Comparison of ENCODE assay signal across 20 mouse cellular contexts in the genomic region with DNA sequence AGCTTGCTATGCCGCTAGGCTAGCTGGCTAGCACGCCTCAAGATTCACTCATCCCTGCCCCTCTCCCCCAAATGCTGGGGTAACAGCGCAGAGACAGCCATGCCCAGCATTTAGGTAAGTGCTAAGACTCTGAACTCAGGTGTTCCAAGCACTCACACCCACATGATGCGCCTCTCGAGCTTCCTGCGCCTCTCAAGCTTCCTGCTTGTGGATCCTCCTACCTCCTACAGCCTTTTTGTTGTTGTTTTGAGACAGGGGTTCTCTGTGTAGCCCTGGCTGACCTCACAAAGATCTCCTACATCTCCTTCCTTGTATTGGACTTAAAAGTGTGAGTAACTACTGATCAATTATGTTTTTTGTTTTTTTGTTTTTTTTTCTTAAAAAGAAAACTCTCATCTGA. TPM values are rescaled to one million over a fixed set of nuclear protein-coding genes. Genes with fewer than 3 reads are reported as not detected.
DNase-seq lines count a peak whose midpoint lies in the region; ATAC-seq and TF ChIP-seq lines count a peak whose summit lies in the region.
"Had no signal": no experiment of that assay in that cellular context is flagged by ENCODE, and none has a peak within 500 bp of the region (broad histone marks: within the 10 kb centered on the region; RNA-seq: fewer than 3 reads in every experiment).

No protein-coding gene starts in this region.

- WGBS in liver, embryonic 12.5 days (ENCODE audit: insufficient replicate concordance) = 80% methylated on average over 6 of the region's 6 CpGs
- 83% methylated on average over 6 of the region's 6 CpGs for WGBS in liver, embryonic 11.5 days
- 85% methylated on average over 6 of the region's 6 CpGs for WGBS in liver, postnatal 0 days (ENCODE audit: insufficient replicate concordance)

- peak overlapping the region; percentile 35 for H3K4me2 ChIP-seq in liver, embryonic 12.5 days
- H3K4me2 ChIP-seq in liver, embryonic 11.5 days = no peak overlapping the region
- no peak overlapping the region for H3K4me2 ChIP-seq in liver, postnatal 0 days (ENCODE audit: low read depth, low read length)
- H3K4me2 ChIP-seq: neural tube, embryonic 12.5 days had no signal

- TF ChIP-seq CTCF in gastrocnemius, adult 2 months (IDR thresholded peaks at IDR 0.05) = no peak
- no peak for TF ChIP-seq CTCF in liver, postnatal 0 days (IDR thresholded peaks at IDR 0.05; ENCODE audit: low read depth)

- H3K36me3 ChIP-seq in liver, embryonic 12.5 days = peaks cover 69% of the 10 kb centered on the region
- peaks cover 6% of the 10 kb centered on the region for H3K36me3 ChIP-seq in liver, embryonic 11.5 days (ENCODE audit: control insufficient read depth, insufficient read depth, low read length)
- H3K36me3 ChIP-seq in liver, postnatal 0 days (replicated peaks; ENCODE audit: insufficient read depth, low read length) = peaks cover 6% of the 10 kb centered on the region
- H3K36me3 ChIP-seq: neural tube, embryonic 12.5 days had no signal

- H3K4me1 ChIP-seq in liver, embryonic 12.5 days = peaks cover 63% of the 10 kb centered on the region
- peaks cover 50% of the 10 kb centered on the region for H3K4me1 ChIP-seq in liver, embryonic 11.5 days (replicated peaks; ENCODE audit: control insufficient read depth, insufficient read depth, low read length)
- peaks cover 42% of the 10 kb centered on the region for H3K4me1 ChIP-seq in liver, postnatal 0 days (ENCODE audit: insufficient read depth)

- 0 out of 2 replicates have a peak overlapping the region, but pooled peaks have one; percentile 39 for H3K9ac ChIP-seq in liver, embryonic 12.5 days
- H3K9ac ChIP-seq in liver, embryonic 11.5 days (ENCODE audit: low read depth, low read length) = no peak overlapping the region
- H3K9ac ChIP-seq in liver, postnatal 0 days (replicated peaks) = no peak overlapping the region
- H3K9ac ChIP-seq: liver, embryonic 14.5 days; neural tube, embryonic 12.5 days had no signal

- no peak for DNase-seq in gastrocnemius, adult 2 months
- DNase-seq in gastrocnemius, postnatal 4 days (ENCODE audit: low spot score in 2 of 2) = no peak
- no peak for DNase-seq in liver, embryonic 11.5 days (ENCODE audit: low spot score)
- DNase-seq in CD4-positive helper T cell, adult 2 months (ENCODE audit: low read depth, low spot score) = peak; percentile 47
- DNase-seq in liver, postnatal 0 days = no peak
- no peak for DNase-seq in cerebellum, postnatal 10 days
- DNase-seq in layer of hippocampus, adult 9-10 months (ENCODE audit: low spot score) = no peak
- DNase-seq: adrenal gland, postnatal 14 days; cerebellum, adult 18-20 months; left cerebral cortex, postnatal 4 days; lung, postnatal 14 days; right cerebral cortex, postnatal 14 days had no signal

- no peaks in the 10 kb centered on the region for H3K27me3 ChIP-seq in liver, embryonic 12.5 days (replicated peaks)
- no peaks in the 10 kb centered on the region for H3K27me3 ChIP-seq in liver, embryonic 11.5 days (replicated peaks; ENCODE audit: control insufficient read depth, insufficient read depth, low read length)
- H3K27me3 ChIP-seq in liver, postnatal 0 days (ENCODE audit: insufficient read depth, low read length) = no peaks in the 10 kb centered on the region
- H3K27me3 ChIP-seq: megakaryocyte, embryonic 14.5 days; neural tube, embryonic 12.5 days had no signal

- no peaks in the 10 kb centered on the region for H3K9me3 ChIP-seq in liver, embryonic 12.5 days (replicated peaks)
- H3K9me3 ChIP-seq in liver, embryonic 11.5 days (ENCODE audit: control insufficient read depth, low read length) = no peaks in the 10 kb centered on the region
- H3K9me3 ChIP-seq in liver, postnatal 0 days (ENCODE audit: low read length) = no peaks in the 10 kb centered on the region
- H3K9me3 ChIP-seq: heart, embryonic 10.5 days; megakaryocyte, embryonic 14.5 days; neural tube, embryonic 12.5 days had no signal

- no peak for ATAC-seq in liver, embryonic 12.5 days
- ATAC-seq in liver, embryonic 11.5 days (replicated peaks; ENCODE audit: low FRiP score) = no peak
- ATAC-seq in liver, postnatal 0 days = no peak
- ATAC-seq: forebrain, embryonic 16.5 days; intestine, embryonic 16.5 days had no signal

- TF ChIP-seq EP300 in liver, postnatal 0 days (IDR thresholded peaks at IDR 0.05; ENCODE audit: low read depth) = no peak

- peak overlapping the region; percentile 39; the same call in 1 of the 2 replicates for H3K27ac ChIP-seq in gastrocnemius, adult 2 months
- H3K27ac ChIP-seq in liver, embryonic 12.5 days = 0 out of 2 replicates have a peak overlapping the region, but pooled peaks have one; percentile 16
- H3K27ac ChIP-seq in liver, embryonic 11.5 days (ENCODE audit: low read depth, low read length) = no peak overlapping the region; the same call in 1 of the 2 replicates
- H3K27ac ChIP-seq in liver, postnatal 0 days (ENCODE audit: low read depth) = 0 out of 2 replicates have a peak overlapping the region, but pooled peaks have one; percentile 9
- H3K27ac ChIP-seq: heart, embryonic 10.5 days; kidney, postnatal 0 days; liver, embryonic 14.5 days; neural tube, embryonic 12.5 days had no signal

- no peak overlapping the region for H3K4me3 ChIP-seq in gastrocnemius, adult 2 months
- no peak overlapping the region for H3K4me3 ChIP-seq in liver, embryonic 12.5 days
- H3K4me3 ChIP-seq in liver, embryonic 11.5 days (ENCODE audit: low read depth, low read length) = no peak overlapping the region
- no peak overlapping the region for H3K4me3 ChIP-seq in liver, postnatal 0 days (ENCODE audit: low read depth, low read length)
- H3K4me3 ChIP-seq: heart, embryonic 10.5 days; megakaryocyte, embryonic 14.5 days; neural tube, embryonic 12.5 days had no signal

- intact Hi-C loops in gastrocnemius, adult 2 months (cut with DNase I) = no loop called here

RNA-seq across cellular contexts. Expression of a gene that starts 6.0 kb away (rescaled TPM):
- 10 to 100 TPM; 41.4 to 41.6 TPM for total RNA-seq in gastrocnemius, adult 2 months (2021)
- 10 to 100 TPM; 46.3 to 50.8 TPM for total RNA-seq in gastrocnemius, postnatal 4 days (2021)
- 38.1 and 40.0 TPM in 2 replicates for polyA plus RNA-seq in liver, embryonic 12.5 days (2016; fragmentation: Nextera tagmentation; extraction: Ambion mirVana)
- 63.8 and 64.1 TPM in 2 replicates for polyA plus RNA-seq in liver, embryonic 11.5 days (2014; fragmentation: Nextera tagmentation; extraction: Ambion mirVana)
- 26.7 and 28.8 TPM in 2 replicates for polyA plus RNA-seq in liver, postnatal 0 days (2015; fragmentation: Nextera tagmentation; extraction: Ambion mirVana)

RNA-seq across cellular contexts. Expression of a gene that starts 41.4 kb away (rescaled TPM):
- total RNA-seq in gastrocnemius, adult 2 months (2021) = 10 to 100 TPM in 1 of 2 experiments, 1 to 10 TPM in 1; 8.6 to 10.4 TPM
- total RNA-seq in gastrocnemius, postnatal 4 days (2021) = 10 to 100 TPM; 19.8 to 25.2 TPM
- 9.3 and 9.6 TPM in 2 replicates for polyA plus RNA-seq in liver, embryonic 12.5 days (2016; fragmentation: Nextera tagmentation; extraction: Ambion mirVana)
- 11.2 and 13.3 TPM in 2 replicates for polyA plus RNA-seq in liver, embryonic 11.5 days (2014; fragmentation: Nextera tagmentation; extraction: Ambion mirVana)
- polyA plus RNA-seq in liver, postnatal 0 days (2015; fragmentation: Nextera tagmentation; extraction: Ambion mirVana) = 6.0 and 6.2 TPM in 2 replicates

RNA-seq across cellular contexts. Expression of a gene that starts 42.7 kb away (rescaled TPM):
- 10 to 100 TPM; 20.8 to 23.0 TPM for total RNA-seq in gastrocnemius, adult 2 months (2021)
- total RNA-seq in gastrocnemius, postnatal 4 days (2021) = 10 to 100 TPM; 14.9 to 16.7 TPM
- 27.3 and 30.4 TPM in 2 replicates for polyA plus RNA-seq in liver, embryonic 12.5 days (2016; fragmentation: Nextera tagmentation; extraction: Ambion mirVana)
- 40.3 and 42.7 TPM in 2 replicates for polyA plus RNA-seq in liver, embryonic 11.5 days (2014; fragmentation: Nextera tagmentation; extraction: Ambion mirVana)
- 16.4 TPM in 2 replicates for polyA plus RNA-seq in liver, postnatal 0 days (2015; fragmentation: Nextera tagmentation; extraction: Ambion mirVana)

RNA-seq across cellular contexts. Expression of a gene that starts 58.7 kb away (rescaled TPM):
- total RNA-seq in gastrocnemius, adult 2 months (2021) = 100 to 1,000 TPM; 136 to 159 TPM
- 10 to 100 TPM; 69.8 to 79.2 TPM for total RNA-seq in gastrocnemius, postnatal 4 days (2021)
- 170 and 173 TPM in 2 replicates for polyA plus RNA-seq in liver, embryonic 12.5 days (2016; fragmentation: Nextera tagmentation; extraction: Ambion mirVana)
- polyA plus RNA-seq in liver, embryonic 11.5 days (2014; fragmentation: Nextera tagmentation; extraction: Ambion mirVana) = 132 and 136 TPM in 2 replicates
- polyA plus RNA-seq in liver, postnatal 0 days (2015; fragmentation: Nextera tagmentation; extraction: Ambion mirVana) = 61.7 and 66.5 TPM in 2 replicates
